Mouse (Mus musculus): ENCODE measurements around the gene Gm8212.
"Not testable (repeated sequence)": the region's sequence is repeated elsewhere in the genome, so short reads cannot be mapped to it uniquely, and the experiment has no call there.

Gene Gm8212

DNA sequence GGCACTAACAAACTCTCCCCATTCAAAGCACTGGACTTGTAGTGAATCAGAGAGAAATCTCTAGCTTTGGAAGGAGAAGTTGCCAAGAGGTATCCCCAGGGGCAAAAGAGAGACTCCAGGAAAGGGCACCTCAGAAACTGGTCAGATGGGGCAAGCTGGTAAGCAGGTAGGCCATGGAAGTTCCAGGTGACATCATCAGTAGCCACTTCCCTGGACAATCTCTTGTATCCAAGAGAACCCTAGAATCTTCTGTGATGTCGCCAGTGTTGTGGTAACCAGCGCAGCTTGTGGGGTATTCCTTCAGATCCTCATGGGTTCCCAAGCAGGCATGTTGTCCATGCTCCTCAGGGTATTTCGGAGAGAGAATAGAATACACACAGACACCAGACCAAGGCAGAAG lies at the start of gene Gm8212:
TSS of gene Gm8212 (plus strand) at position 301 of the 400 bp plus-strand sequence.
- in situ Hi-C loops (cut with MboI; ENCODE audit: low pct_unique_long_range_greater_than_20kb in 1 of 2, low sequenced_read_pairs in 2 of 2, unreplicated experiment in 1 of 2): not testable (repeated sequence)

GRCm38 (mm10) chr14:44213154-44213553 lies 15.7 kb downstream of the Gm8212 start, which contains the start of gene 4930503E14Rik:
Gene 4930503E14Rik, minus strand, starts transcription at chr14:44213254.
- in situ Hi-C loops (cut with MboI; ENCODE audit: low pct_unique_long_range_greater_than_20kb in 1 of 2, low sequenced_read_pairs in 2 of 2, unreplicated experiment in 1 of 2): not testable (repeated sequence)

GRCm38 (mm10) chr14:44248039-44248438 lies 50.6 kb downstream of the Gm8212 start:
- in situ Hi-C loops (cut with MboI; ENCODE audit: low pct_unique_long_range_greater_than_20kb in 1 of 2, low sequenced_read_pairs in 2 of 2, unreplicated experiment in 1 of 2): no loop called here
